Mouse (Mus musculus): Measurements from ENCODE around the gene Ubtd2. TPM values are rescaled to one million over a fixed set of nuclear protein-coding genes. Genes with fewer than 3 reads are reported as not detected.
A peak's percentile ranks its signal among the peaks of the same experiment; 100 is the strongest.

Gene Ubtd2
- polyA plus RNA-seq, 1 experiment from 2014 or later = 37.8 TPM

DNA sequence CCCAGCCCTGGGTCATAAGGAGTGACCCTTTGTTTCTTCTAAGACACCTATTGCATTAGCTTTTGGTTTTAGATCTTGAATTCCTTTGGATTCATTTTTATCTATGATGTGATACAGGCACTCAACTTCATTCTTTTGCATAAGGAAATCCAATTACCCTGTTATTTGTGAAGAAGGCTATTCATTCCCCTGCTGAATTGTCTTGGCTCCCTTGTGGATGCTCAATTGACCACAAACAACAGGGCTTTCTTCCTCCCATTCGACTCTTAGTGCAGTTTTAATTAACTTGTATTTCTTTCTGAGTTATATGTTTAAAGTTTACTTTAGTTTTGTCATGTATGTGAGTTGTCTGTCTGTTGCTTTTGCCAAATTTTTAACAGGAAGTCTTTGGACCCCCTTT, 10.9 kb upstream of the Ubtd2 start:
- Histone ChIP-seq H3K27ac (no peak overlapping the region), H3K4me3 (replicated peaks) (no peak overlapping the region), H3K9ac (no peak overlapping the region), H3K27me3 (replicated peaks) (no peaks in the 10 kb centered on the region), H3K9me3 (no peaks in the 10 kb centered on the region), H3K4me1 (no peaks in the 10 kb centered on the region), H3K36me3 (no peaks in the 10 kb centered on the region), H3K4me2 (no peak overlapping the region)
- 53% methylated on average over 1 of the region's 1 CpGs for WGBS
- no peak for ATAC-seq (ENCODE audit: insufficient read depth, low FRiP score, low read depth)

DNA sequence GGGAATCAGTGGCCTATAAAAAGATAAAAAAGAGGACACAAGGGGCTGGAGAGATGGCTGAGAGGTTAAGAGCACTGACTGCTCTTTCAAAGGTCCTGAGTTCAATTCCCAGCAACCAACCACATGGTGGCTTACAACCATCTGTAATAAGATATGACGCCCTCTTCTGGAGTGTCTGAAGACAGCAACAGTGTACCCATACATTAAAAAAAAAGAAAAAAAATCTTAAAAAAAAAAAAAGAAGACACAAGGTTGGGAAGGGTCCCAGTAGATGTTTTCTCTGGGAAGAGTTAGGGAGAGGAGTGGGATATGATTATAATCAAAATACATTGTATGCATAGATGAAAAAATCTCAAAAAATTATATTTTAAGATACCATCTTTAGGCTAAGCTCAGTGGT, 10.0 kb upstream of the Ubtd2 start:
- Histone ChIP-seq H3K9me3 (no peaks in the 10 kb centered on the region), H3K9ac (no peak overlapping the region), H3K27ac (no peak overlapping the region), H3K4me3 (replicated peaks) (no peak overlapping the region), H3K4me1 (no peaks in the 10 kb centered on the region), H3K4me2 (no peak overlapping the region), H3K36me3 (no peaks in the 10 kb centered on the region), H3K27me3 (replicated peaks) (no peaks in the 10 kb centered on the region)
- ATAC-seq (ENCODE audit: insufficient read depth, low FRiP score, low read depth) = no peak
- 69% methylated on average over 1 of the region's 1 CpGs for WGBS

DNA sequence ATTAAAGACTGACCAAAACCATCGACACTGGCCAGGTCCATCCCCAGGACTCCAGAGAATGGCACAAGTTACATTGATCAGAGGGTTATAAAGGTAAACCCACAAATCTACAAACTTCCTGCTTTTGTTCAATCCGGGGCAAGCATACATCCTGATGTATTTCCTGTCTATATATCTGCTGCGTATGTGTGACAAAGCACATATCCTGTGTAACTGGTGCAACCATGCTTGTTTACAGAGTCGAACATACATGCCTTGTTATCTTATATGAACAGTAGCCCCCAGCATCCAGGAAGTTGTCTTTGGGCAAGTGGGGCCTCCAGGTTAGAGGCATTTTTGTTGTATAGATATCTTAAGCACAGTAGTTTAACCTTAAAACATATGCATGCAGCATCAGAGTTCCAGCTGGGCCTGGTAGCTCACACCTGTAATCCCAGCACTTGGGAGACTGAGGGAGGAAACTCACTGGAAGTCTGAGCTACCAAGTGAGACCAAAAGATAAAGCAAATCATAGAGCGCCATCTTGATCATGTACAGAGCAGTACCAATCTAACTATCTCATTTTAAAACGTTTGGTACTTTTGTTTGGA, 9.4 kb upstream of the Ubtd2 start:
- Histone ChIP-seq H3K9ac (no peak overlapping the region), H3K4me3 (replicated peaks) (no peak overlapping the region), H3K4me1 (no peaks in the 10 kb centered on the region), H3K9me3 (no peaks in the 10 kb centered on the region), H3K27ac (no peak overlapping the region), H3K27me3 (replicated peaks) (no peaks in the 10 kb centered on the region), H3K36me3 (no peaks in the 10 kb centered on the region), H3K4me2 (no peak overlapping the region)
- no peak for ATAC-seq (ENCODE audit: insufficient read depth, low FRiP score, low read depth)
- WGBS = 73% methylated on average over 6 of the region's 6 CpGs

DNA sequence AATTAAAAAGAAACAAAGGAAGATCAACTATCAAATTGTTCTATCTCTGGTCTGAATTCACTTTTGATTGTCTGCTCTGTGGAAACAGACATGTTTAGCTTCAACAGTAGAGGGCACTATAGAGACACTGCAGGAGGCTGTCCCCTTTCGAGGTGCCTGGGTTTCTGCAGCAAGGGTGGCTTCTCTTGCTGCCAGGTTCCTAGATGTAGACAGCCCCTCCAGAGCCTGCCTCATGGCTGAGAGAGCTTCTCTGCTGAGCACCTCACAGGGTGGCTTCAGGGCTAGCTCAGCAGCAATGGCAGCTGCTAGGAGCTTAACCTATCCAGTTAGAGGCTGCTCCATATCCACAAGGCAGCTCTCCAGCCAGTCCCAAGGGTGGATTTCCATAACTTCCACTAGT, 5.0 kb upstream of the Ubtd2 start:
- H3K4me3 ChIP-seq (replicated peaks) = no peak overlapping the region
- 0% methylated on average over 1 of the region's 1 CpGs for WGBS
- no peak overlapping the region for H3K27ac ChIP-seq
- no peak for ATAC-seq (ENCODE audit: insufficient read depth, low FRiP score, low read depth)
- H3K36me3 ChIP-seq = no peaks in the 10 kb centered on the region
- H3K9ac ChIP-seq = no peak overlapping the region
- H3K27me3 ChIP-seq (replicated peaks) = no peaks in the 10 kb centered on the region
- 0 out of 2 replicates have a peak, but pooled peaks cover 3% of the 10 kb centered on the region for H3K4me1 ChIP-seq
- H3K4me2 ChIP-seq = no peak overlapping the region
- H3K9me3 ChIP-seq = no peaks in the 10 kb centered on the region

DNA sequence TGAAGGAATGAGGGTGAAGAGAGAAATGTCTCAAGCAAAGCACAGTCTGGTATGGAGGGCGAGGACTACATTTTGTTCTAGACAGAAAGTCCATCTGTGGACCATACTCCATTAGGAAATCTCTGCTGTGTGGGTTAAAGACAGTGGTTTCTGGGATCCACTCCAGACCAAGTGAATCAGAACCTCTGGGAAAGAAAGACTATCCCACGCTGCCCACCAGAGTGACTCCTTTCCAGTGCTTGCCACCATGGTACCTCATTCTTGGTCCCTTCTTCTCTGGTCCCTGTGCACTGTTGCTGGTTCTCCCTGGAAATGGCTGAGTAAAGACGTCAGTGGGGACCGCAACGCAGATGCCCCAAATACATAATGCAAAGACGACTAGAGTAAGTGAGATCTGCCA, 3.9 kb upstream of the Ubtd2 start:
- Histone ChIP-seq H3K27ac (no peak overlapping the region), H3K27me3 (replicated peaks) (no peaks in the 10 kb centered on the region), H3K4me3 (replicated peaks) (no peak overlapping the region), H3K4me1 (peaks cover 3% of the 10 kb centered on the region; the same call in 1 of the 2 replicates), H3K36me3 (no peaks in the 10 kb centered on the region), H3K9ac (no peak overlapping the region), H3K9me3 (no peaks in the 10 kb centered on the region), H3K4me2 (no peak overlapping the region)
- WGBS = 91% methylated on average over 6 of the region's 6 CpGs
- ATAC-seq (ENCODE audit: insufficient read depth, low FRiP score, low read depth) = no peak

DNA sequence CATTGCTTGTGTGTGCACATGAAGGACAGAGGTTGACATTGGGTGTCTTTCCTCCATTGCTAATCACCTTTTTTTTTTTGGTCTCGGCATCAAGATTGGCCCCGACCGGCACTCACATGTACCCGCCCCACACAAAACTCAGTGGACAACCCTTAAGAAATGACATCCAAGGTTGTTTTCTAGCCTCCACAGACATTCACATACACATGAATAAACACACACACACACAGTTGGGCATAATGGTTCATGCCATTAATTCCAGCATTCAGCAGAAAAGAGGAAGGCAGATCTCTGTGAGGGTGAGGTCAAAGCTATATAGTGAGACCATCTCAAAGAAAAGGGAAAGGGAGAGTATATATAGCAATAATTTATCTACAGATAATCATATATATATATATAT, 2.4 kb upstream of the Ubtd2 start:
- Histone ChIP-seq H3K9ac (no peak overlapping the region), H3K27ac (no peak overlapping the region), H3K36me3 (no peaks in the 10 kb centered on the region), H3K4me1 (peaks cover 3% of the 10 kb centered on the region; the same call in 1 of the 2 replicates), H3K4me2 (no peak overlapping the region), H3K4me3 (replicated peaks) (no peak overlapping the region), H3K9me3 (no peaks in the 10 kb centered on the region), H3K27me3 (replicated peaks) (no peaks in the 10 kb centered on the region)
- ATAC-seq (ENCODE audit: insufficient read depth, low FRiP score, low read depth) = no peak
- 91% methylated on average over 4 of the region's 4 CpGs for WGBS

DNA sequence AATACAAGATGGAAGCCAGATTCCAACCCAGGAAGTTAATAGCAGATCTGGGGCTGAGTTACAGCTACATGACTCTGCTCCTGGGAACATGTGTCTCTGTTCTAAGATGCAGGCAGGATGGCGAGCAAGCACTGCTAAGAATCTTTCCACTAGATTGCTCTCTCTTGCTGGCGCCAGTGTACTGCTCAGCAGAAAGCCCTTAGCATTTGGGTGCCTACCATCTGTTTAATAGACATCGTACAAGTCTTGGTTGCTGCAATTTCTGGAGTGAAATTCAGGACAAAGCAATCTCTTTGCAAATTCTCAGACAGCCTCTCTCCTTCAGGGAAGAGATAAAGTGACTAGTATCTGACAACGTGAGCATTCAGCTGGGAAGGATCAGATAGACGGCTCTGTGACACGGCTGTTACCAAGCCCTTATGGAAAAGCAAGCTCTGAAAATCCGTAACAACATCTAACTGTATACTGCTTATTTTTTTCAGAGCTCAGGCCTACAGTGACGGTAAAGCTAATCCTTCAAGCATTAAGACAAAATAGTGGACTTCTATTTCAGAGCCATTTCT, 1.7 kb upstream of the Ubtd2 start:
- no peaks in the 10 kb centered on the region for H3K36me3 ChIP-seq
- peaks cover 3% of the 10 kb centered on the region; the same call in 1 of the 2 replicates for H3K4me1 ChIP-seq
- no peak overlapping the region for H3K4me3 ChIP-seq (replicated peaks)
- H3K27me3 ChIP-seq (replicated peaks) = no peaks in the 10 kb centered on the region
- H3K27ac ChIP-seq = peak overlapping the region; percentile 44
- H3K9ac ChIP-seq = no peak overlapping the region
- H3K4me2 ChIP-seq = no peak overlapping the region
- no peaks in the 10 kb centered on the region for H3K9me3 ChIP-seq
- ATAC-seq (ENCODE audit: insufficient read depth, low FRiP score, low read depth) = no peak
- 56% methylated on average over 8 of the region's 8 CpGs for WGBS

DNA sequence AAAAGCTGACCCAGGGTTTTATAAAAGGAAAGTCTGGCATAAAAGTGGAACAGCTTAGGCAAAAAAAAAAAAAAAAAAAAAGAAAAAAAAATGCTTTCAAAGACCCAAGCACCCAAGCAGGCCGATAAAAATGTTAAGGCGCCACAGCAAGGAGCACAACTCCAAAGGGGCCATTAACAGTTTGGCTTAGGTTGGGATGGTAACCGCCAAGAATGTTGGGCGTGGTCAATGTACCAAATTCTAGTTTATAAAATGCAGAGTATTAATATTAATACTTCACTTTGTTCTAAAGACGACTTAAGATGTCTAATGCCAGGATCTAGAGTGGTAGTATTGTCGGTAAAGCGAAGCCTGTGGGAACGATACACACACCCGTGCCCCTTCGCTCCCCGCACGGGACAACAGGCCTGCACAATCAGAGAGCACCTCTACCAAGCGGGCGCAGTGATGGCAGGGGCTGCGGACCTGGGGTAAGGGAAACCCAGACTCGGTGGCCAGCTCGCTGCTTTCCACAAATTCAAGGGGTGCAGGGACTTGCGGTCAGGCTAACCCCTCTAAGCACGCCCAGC, 855 bp upstream of the Ubtd2 start:
- 3% methylated on average over 19 of the region's 19 CpGs for WGBS
- peak overlapping the region; percentile 97 for H3K4me3 ChIP-seq (replicated peaks)

DNA sequence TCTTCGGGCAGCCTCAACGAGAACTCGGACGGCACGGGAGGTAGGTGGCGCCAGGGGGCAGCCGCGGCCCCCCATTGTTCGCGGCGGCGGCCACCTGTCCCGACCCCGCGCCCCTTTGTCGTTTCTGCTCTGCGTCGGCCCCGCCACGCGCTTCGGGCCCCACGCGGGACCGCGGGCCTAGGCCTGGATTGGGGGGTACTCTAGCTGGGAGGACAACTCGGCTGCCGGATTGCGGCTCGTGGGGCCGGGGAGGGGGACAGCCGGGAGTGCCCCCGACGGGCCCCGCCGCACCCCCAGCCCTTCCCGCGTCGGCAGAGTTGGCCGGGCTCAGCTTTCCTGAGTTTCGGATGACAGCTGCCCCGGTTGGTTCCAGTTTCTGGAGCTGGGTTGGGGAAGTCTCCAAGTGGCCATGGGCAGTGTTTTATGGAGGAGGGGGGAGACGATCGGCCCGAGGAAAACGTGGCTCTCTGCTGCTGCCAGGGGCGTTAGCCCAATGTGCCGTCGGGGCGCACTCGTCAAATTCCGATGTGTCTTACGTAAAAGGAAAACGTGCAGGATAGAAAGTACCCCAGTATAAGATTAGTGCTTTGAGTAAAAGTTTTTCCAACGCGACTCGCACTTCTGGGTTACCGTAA, 454 bp downstream of the Ubtd2 start:
- H3K36me3 ChIP-seq = no peaks in the 10 kb centered on the region
- H3K27me3 ChIP-seq (replicated peaks) = no peaks in the 10 kb centered on the region
- peak; percentile 11; the same call in 1 of the 2 replicates for ATAC-seq (ENCODE audit: insufficient read depth, low FRiP score, low read depth)
- WGBS = under 1% methylated on average over 55 of the region's 58 CpGs
- peak overlapping the region; percentile 86 for H3K9ac ChIP-seq
- H3K27ac ChIP-seq = peak overlapping the region; percentile 97
- peak overlapping the region; percentile 97 for H3K4me3 ChIP-seq (replicated peaks)
- H3K4me1 ChIP-seq = peaks cover 3% of the 10 kb centered on the region; the same call in 1 of the 2 replicates
- H3K9me3 ChIP-seq = no peaks in the 10 kb centered on the region
- peak overlapping the region; percentile 92 for H3K4me2 ChIP-seq

More for the DNA sequence above, 855 bp upstream of the Ubtd2 start:
- Histone ChIP-seq H3K36me3 (no peaks in the 10 kb centered on the region), H3K27ac (peak overlapping the region; percentile 97), H3K9me3 (no peaks in the 10 kb centered on the region), H3K4me1 (peaks cover 3% of the 10 kb centered on the region; the same call in 1 of the 2 replicates), H3K27me3 (replicated peaks) (no peaks in the 10 kb centered on the region), H3K9ac (peak overlapping the region; percentile 86), H3K4me2 (peak overlapping the region; percentile 92)
- no peak; the same call in none of the 2 replicates for ATAC-seq (ENCODE audit: insufficient read depth, low FRiP score, low read depth)

DNA sequence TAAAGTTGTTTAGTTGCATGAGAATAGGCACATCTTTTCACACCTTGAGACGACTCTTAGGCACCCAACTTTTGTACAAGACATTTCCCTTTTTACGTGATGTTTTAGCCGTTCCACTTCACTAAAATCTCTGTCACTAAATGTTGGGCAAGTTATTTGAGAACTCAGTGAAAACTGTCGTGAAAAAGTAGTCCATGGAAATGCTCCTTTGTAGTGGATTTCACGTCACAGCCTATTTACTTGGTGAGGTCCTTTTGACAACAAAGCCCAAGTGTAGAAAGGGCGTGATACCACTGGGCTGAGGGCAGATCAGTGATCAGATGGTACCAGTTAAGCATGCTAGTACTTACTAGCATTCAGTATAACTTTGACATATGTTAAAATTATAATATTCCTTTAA, 1.2 kb downstream of the Ubtd2 start:
- Histone ChIP-seq H3K27me3 (replicated peaks) (no peaks in the 10 kb centered on the region), H3K4me2 (peak overlapping the region; percentile 92), H3K4me1 (peaks cover 3% of the 10 kb centered on the region; the same call in 1 of the 2 replicates), H3K36me3 (no peaks in the 10 kb centered on the region), H3K9ac (peak overlapping the region; percentile 86; the same call in 1 of the 2 replicates), H3K4me3 (replicated peaks) (peak overlapping the region; percentile 97), H3K27ac (no peak overlapping the region), H3K9me3 (no peaks in the 10 kb centered on the region)
- no peak for ATAC-seq (ENCODE audit: insufficient read depth, low FRiP score, low read depth)
- WGBS = 9% methylated on average over 6 of the region's 6 CpGs

DNA sequence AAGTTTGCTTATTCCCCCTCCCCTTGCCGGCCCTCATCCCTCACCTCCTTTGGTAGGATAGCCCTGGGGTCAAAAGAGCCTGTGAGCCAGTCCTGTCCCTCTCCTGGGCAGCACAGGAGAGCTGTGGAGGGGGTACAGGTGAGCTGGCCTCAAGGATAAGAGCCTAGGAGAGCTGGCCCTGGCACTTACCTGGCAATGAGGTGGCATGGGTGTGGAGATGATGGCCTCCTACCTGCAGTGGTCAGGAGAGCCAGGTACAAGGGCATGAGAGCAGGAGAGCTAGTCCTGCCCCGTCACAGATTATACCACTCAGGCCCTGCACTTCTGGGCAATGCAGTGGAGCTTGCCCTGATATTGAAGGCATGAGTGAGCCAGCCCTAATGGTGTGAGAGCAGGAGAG, 9.1 kb downstream of the Ubtd2 start:
- WGBS = 63% methylated on average over 2 of the region's 2 CpGs
- Histone ChIP-seq H3K27ac (no peak overlapping the region), H3K27me3 (replicated peaks) (no peaks in the 10 kb centered on the region), H3K9me3 (no peaks in the 10 kb centered on the region), H3K4me1 (no peaks in the 10 kb centered on the region), H3K4me3 (replicated peaks) (no peak overlapping the region), H3K9ac (no peak overlapping the region), H3K4me2 (no peak overlapping the region), H3K36me3 (no peaks in the 10 kb centered on the region)
- no peak for ATAC-seq (ENCODE audit: insufficient read depth, low FRiP score, low read depth)

DNA sequence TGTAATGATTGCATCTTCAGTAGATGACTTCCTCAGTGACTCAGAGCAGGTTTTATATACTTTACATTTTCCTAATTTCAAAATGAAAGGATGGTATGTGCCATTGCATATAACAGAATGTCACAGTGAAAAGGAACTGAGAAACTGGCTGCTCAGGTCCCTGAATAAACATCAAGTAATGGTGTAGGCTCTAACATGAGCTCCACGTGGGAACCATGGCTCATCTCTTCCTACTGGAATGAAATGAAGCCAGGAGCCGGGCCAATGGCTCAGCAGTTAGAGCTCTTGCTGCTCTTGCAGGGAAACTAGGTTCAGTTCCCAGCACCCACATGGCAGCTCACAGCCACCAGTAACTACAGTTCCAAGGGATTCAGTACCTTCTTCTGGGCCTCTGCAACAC, 16.8 kb downstream of the Ubtd2 start:
- Histone ChIP-seq H3K4me1 (peaks cover 5% of the 10 kb centered on the region; the same call in 1 of the 2 replicates), H3K27me3 (replicated peaks) (no peaks in the 10 kb centered on the region), H3K4me2 (no peak overlapping the region), H3K9ac (no peak overlapping the region), H3K36me3 (no peaks in the 10 kb centered on the region), H3K4me3 (replicated peaks) (no peak overlapping the region), H3K9me3 (no peaks in the 10 kb centered on the region), H3K27ac (no peak overlapping the region)
- ATAC-seq (ENCODE audit: insufficient read depth, low FRiP score, low read depth) = no peak
- WGBS = 69% methylated on average over 2 of the region's 2 CpGs

All from stomach, embryonic 15.5 days (tissue).